Mouse (Mus musculus): ENCODE data around the gene Tada3.

The Tada3 gene

DNA sequence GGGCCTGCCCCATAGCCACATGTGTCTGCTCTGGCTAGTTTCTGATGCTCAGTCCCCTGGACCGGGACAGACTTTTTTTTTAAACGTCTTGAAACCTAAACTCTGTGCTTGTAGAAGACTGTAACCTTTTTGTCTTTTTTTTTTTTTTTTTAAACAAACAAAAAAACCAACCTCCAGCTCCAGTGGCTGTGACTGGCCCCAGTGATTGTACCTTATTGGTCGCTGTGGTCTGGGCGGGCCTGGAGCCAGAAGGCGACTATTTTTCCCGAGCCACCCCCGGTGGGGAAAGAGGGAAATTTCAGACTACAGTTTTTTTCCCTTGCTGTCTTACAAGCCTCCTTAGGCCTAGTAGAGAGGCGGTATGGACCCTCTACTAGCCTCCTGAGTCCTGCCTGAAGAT, 11.3 kb upstream of the Tada3 start, which contains the start of gene Ttll3:
Gene Ttll3 (plus strand): TSS at position 301 of the 400 bp plus-strand sequence.
- DNase-seq (ENCODE audit: low read depth, low spot score) = no peak

DNA sequence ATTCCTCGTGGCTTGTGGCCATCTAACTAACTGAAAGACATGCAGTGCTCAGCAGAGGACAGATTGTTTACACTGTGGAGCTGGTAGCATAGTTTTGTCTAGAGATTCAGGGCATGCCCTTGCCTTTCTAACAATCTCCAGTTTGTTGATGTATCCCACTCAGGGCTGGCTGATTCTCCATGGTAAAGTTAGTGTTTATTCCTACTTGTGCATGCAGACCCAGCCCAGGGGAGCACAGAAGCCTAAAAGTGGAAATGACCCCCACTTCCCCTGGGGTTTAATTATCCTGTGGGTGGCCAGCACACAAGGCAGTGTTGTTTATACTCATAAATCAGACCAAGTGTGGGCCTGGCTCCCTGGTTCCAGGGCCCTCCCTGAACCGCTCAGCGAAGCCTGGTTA, 8.3 kb upstream of the Tada3 start:
- DNase-seq (ENCODE audit: low read depth, low spot score) = no peak

DNA sequence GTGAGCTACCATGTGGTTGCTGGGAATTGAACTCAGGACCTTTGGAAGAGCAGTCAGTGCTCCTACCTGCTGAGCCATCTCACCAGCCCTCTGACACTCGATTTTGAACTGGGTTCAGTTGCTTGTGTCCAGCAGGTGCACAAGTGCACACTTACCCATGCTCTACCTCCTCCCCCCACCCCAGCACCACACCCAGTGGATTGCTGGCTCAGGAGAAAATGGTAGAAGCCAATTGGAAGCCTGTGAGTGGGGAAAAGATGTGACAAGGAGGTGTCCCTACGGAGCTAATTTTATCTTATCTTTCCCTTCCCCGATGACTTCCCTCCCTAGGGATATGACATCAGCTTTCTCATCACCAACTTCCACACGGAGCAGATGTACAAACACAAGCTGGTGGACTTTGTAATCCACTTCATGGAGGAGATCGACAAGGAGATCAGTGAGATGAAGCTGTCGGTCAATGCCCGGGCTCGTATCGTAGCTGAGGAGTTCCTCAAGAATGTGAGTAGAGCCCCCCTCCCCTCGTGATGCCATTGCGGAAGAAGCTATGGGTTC, 7.6 kb upstream of the Tada3 start:
- no peak for DNase-seq (ENCODE audit: low read depth, low spot score)

DNA sequence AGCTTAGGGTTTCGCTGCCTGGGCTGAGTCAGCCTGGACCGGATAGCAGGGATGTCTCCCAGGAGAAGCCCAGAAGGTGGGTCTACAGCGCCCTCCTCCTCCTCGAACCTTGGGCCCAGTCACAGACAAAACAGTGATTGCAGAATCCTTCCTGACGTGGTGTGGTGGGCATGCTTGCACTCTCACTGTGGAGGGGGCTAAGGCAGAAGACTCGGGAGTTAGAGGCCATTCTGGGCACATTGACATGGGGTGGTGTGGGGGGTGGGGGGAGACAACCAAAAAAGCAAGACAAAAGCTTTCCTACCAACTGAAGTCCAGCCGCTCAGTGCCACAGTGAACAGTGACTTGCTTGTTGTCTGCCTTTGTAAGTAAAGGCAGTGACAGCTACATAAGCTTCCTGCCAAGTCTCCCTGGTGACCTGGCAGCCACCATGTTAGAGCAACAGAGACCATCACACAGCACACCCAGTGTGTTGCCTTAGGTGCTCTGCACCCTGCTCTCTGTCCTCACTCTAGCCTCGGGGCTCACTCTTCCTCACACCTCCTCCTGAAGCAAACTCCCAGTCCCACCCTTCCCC, 6.8 kb upstream of the Tada3 start:
- DNase-seq (ENCODE audit: low read depth, low spot score) = no peak

DNA sequence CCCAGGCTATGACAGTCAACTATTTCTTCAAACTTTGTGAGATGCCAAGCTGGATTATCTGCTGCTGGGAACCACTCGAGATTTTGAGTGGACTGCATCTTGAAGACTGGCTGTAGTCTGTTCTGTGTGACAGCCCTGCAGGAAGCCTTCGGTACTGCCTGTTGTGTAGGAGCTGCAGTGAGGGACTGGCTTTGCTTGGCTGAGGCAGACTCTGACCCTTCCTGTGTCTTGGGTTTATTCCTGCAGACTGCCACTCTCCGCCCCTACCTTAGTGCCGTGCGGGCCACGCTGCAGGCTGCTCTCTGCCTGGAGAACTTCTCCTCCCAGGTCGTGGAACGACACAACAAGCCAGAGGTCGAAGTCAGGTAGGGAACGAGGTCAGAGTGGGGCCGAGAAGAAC, 2.8 kb upstream of the Tada3 start:
- DNase-seq (ENCODE audit: low read depth, low spot score) = peak; percentile 58

DNA sequence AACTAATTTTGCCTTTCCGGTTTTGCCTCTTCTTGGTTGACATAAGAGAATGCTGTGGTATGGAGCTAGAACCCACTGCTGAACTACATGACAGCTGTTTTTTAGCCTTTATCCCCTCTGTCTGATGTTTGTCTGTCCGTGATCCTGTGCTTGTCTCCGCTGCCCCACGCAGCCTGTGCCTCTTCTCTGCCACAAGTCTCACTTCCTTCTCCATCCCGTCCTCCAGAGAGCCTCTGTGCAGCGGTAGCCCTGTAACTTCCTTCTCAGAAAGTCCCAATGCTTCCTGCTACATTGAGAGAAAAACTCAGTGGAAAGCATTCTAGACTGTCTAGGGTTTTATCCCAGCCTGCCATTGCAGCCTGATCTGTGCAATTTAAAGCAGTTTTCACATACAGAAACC, 1.6 kb upstream of the Tada3 start:
- DNase-seq (ENCODE audit: low read depth, low spot score) = no peak

DNA sequence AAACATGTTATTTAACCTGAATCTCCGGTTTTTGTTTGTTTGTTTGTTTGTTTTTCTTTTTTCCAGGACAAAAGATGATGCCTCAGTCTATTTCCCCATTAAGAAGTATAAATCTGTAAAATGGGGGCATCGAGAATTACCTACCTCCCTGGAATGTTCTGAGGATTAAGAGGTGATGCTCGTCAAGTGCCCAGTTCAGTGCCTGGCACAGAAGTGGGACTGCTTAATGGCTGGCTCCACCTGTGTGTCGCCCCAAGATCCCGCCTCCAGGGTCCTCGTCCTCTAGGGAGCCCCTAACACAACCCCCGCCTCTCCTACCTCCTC, 549 bp downstream of the Tada3 start:
- DNase-seq (ENCODE audit: low read depth, low spot score) = no peak

DNA sequence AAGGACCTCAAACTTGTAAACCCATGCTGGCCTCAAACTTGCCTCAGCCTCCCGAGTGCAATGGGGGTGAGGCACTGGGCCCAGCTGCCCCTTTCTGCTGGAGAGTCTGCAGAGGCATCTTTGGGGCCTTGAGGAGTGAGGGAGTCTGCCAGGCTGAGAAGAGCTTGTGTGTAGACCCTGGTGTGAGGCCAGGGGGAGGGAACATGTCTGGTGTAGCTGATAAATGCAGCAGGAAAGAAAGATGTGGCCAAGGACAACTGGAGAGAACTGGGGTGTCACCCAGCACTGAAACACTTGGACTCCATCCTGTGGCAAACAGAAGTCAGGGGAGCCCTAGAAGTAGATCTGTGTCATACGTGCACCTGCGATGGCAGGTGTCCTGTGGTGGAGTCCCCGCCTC, 4.2 kb downstream of the Tada3 start:
- no peak for DNase-seq (ENCODE audit: low read depth, low spot score)

DNA sequence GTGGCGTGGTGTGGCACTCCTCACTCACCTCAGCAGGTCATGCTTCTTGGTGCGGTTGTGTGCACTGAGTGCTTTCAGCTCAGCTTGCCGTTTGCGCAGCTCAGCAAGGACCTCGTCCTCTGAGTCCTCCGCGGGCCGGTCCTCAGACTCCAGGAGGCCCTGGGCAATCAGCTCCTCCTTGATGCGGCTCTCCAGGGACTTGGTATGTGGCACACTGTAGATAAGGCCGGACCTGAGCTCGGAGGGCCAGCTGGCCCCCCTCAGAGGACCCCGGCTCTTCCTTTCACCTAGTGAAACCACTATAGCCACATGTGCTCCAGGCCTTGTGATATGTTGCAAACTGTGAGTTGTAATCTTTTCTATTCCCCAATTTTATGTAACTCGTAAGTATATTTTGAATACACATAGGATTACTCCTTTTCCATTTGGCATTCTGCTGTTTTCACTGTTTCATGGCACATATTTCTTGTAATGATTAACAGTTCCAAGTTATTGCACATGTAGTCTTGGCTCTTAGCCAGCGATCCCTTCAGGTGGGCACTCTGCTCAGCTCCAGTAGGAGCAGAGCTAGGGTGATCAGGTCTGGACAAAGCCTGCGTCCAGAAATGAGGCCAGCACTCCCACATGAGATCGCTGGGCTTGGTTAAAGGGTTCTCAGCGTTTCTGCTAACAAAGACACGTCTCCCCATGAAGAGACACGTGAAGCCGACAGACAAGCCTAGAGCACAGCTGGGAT, 7.3 kb downstream of the Tada3 start:
- DNase-seq (ENCODE audit: low read depth, low spot score) = no peak

DNA sequence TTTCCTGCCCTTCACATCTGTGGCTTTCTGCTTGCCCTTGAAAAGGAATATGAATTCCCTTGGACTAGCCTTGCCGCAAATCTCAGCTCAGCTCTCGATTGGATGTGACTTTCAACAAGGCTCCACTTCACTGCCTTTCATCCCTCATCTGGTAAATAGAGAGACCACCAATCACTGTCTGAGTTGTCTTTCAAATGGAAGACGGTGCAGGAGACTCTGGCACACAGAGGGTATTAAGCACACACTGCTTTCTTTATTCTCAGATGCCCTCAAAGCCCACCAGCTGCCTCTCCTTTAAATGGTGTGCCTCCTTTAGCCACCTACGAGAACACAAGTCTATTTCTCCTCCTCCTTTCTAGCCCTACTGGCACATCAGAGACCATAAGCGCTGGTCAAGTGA, 9.1 kb downstream of the Tada3 start:
- DNase-seq (ENCODE audit: low read depth, low spot score) = no peak

DNA sequence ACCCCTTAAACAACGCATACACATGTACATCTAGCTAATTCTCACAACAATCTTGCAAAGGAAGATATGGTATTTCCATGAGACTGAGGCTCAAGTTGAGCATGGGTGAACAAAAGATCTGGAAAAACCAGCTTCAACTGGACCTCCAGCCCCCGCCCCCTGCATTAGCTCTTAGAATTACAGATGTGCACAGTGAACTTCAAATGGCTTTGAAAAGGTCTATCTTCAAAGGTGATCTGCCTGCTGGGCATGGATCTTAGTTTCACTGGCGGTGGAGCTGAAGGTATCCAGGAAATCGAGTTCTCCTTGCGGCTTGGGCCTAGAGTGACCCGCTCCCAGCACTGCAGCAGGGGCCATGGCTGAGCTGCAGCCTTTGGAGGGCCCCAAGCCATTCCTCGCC, 9.6 kb downstream of the Tada3 start:
- DNase-seq (ENCODE audit: low read depth, low spot score) = peak; percentile 90

DNA sequence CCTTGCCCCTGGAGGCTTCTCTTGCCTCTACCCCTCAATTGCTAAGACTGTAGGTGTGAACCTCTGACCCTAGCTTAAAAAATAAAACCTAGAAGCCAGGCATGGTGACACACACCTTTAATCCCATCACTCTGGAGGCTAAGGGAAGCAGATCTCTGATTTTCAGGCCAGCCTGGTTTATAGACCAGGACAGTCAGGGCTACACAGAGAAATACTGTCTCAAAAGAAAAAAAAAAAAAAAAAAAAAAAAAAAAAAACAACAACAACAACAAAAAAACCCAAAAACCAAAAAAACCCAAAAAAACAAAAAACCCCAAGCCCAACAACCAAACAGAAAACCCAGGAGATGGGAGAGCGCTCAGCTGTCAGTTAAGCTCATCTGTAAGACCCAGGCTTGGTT, 10.1 kb downstream of the Tada3 start:
- DNase-seq (ENCODE audit: low read depth, low spot score) = no peak

DNA sequence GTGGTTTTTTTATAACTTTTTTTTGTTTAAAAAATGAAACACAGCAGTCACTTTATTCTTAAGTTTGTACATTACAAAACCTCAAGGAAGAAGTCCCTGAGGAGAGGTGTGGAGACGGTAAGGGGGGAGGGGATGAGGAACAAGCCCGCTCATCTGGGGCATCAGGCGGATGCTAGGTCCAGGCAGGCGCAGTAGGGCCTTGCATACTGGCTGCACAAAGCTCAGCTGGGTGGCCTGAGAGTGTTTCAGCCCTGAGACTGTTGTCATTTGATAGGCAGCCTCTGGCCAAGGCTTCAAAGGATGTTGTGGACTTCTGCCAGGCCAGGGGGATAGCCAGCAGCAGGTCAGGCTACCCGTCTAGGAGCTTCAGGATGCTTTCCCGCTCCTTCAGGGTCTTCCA, 11.0 kb downstream of the Tada3 start:
- peak; percentile 65 for DNase-seq (ENCODE audit: low read depth, low spot score)

DNA sequence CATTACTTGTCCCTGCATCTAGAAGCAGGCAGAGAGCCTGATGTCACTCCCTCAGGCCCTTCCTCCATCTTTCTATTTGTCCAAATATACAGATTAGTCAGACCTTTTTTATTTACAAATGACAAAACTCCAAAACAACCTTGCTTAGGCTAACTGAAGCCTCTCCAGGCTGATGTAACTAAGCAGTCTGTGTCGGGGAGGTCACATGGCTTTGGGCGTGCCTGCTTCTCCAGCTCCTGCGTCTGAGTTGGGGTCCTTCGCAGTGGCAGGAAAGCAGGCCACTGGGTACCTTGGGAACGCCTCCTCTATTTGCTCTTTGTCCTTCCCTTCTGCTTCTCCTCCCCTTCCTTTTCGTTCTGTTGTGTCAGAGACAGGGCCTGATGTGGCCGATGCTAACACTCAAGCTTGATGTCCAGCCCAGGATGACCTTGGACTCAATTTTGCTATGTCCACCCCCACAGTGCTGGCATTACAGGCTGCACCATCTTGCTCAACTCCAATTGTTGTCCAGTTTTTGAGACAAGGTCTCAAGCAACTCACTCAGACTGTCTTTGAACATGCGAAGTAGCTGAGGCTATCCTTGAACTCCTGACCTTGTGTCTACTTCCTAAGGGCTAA, 13.1 kb downstream of the Tada3 start:
- peak; percentile 71 for DNase-seq (ENCODE audit: low read depth, low spot score)

DNA sequence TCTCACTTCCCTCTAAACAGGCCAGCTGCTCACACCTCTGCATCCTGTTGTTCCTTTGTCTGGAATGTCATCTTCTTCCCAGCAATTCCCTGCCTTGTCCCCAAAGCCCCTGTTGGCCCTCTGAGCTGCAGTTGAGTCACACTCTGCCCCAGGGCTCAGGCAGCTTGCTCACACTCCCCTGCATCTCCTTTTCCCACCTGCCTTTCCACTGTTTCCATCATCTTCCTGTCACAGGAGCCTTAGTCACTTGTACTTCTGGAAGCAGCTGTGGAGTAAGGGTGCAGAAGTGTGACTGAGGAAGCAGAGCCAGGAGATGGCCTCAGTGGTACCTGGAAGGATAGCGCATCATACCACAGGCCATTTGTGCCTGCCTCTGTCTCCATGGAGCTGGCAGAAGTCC, 15.4 kb downstream of the Tada3 start:
- DNase-seq (ENCODE audit: low read depth, low spot score) = no peak

DNA sequence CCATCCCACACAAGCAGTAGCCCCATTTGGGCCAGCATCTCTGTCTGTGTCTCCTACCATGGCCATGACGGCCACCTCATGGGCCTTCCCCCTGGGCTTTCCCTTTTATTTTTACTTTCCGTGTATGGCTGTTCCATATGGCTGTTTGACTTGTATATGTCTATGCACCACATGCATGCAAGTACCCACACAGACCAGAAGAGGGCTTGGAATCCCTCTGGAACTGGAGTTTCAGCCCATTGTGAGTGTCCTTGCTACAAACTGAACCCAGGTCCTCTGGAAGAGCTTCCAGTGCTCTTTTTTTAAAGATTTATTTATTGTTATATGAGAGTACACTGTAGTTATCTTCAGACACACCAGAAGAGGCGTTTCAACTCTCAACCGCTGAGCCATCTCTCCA, 16.2 kb downstream of the Tada3 start:
- peak; percentile 75 for DNase-seq (ENCODE audit: low read depth, low spot score)

DNA sequence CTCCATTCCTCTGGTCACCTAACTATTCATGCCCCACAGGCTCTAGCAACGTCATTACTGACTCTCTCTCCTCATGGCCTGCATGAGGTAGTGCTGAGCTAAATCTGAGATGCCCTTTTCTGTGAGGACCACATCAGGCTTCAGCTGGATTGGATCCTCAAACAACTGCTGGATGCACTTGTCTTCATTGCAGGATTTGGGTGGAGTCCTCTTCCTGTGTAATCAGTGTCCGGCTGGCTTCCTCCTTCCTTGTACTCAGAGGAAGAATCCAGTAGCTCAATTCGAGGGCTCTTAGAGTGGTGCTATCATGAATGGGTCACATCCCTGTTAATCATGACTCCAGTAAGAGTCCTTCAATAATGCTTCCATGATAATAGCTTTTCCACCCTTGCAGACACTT, 24.0 kb downstream of the Tada3 start:
- DNase-seq (ENCODE audit: low read depth, low spot score) = no peak

DNA sequence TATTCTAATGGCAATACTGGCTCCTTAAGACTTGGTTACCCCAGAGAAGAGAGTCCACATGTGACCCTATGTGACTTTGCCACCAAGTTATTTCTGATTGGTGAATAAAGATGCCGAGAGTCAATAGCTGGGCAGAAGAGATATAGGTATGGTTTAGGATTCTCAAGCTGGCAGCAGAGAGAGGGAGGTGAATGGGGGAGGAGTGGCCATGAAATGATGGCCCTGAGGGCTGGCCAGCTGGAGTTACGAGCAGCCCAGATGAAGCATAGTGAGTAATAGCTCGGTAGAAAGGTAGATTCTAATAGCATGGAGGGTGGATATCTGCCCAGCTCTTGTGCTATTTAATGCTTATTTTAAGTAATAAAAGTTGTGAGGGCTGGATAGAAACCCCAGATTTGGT, 24.9 kb downstream of the Tada3 start:
- no peak for DNase-seq (ENCODE audit: low read depth, low spot score)

DNA sequence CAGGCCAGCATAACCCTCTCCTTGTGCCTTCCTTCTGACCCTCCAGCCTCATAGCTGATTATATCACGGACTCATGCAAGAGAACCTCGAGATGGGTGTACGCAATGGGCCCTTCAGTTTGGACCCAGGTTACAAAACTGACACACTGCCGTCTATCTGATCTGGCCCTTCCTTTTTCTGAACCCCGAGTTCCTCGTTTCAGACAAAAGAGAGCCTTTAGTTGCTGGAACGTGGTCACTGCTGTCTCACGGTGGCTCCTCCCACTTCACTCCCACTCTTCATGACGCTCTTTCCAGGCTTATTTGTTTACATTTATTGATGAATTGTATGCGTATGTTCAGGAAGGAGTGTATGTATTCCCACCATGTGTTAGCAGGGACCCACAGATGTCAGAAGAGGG, 26.0 kb downstream of the Tada3 start:
- no peak for DNase-seq (ENCODE audit: low read depth, low spot score)

DNA sequence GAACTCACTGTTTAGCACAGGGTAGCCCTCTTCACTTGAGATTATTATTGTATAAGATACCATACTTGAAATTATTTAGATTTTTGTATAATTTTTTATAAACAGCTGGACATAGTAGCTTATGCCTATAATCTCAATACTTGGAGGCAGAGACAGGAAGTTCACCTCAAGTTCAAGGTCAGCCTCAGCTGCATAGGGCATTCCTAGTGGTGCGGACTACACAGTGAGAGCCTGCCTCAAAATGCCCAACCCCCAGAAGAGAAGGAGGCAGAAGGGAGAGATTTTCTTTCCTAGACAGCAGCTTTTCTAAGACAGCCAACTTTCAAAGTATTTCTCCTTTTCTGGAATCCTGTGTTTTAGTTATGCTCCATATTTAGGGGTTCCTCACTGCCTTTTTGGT, 26.5 kb downstream of the Tada3 start:
- DNase-seq (ENCODE audit: low read depth, low spot score) = peak; percentile 77

DNA sequence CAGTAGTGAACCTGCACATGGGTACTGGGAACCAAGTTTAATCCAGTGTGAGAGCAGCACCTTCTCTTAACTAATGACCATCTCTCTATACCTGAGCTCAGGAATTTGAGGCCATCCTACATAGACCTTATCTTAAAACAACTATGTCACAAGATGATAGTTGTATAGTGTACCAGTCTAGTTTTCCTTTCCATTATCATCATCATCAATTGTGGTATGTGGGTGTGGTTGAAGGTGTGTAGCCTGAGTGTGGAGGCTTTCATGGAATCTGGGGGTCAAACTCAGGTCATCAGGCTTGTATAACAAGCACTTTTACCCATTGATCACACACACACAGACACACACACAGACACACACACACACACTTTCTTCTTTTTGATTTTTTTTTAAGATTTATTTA, 27.1 kb downstream of the Tada3 start:
- peak; percentile 83 for DNase-seq (ENCODE audit: low read depth, low spot score)

DNA sequence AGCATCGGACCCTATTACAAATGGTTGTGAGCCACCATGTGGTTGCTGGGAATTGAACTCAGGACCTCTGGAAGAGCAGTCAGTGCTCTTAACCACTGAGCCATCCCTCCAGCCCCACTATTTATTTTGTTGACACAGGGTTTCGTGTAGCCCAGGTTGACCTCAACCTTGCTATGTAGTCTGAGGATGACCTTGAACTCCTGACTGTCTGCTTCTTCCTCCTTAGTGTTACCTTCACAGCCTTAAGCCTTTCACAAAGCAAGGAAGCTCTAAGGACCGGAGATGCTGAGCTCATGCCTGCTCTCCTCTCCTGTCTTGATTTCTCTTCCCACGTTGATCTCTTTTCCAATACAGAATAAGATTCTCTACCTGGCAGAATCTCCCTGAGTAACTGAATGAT, 30.8 kb downstream of the Tada3 start:
- DNase-seq (ENCODE audit: low read depth, low spot score) = peak; percentile 55

DNA sequence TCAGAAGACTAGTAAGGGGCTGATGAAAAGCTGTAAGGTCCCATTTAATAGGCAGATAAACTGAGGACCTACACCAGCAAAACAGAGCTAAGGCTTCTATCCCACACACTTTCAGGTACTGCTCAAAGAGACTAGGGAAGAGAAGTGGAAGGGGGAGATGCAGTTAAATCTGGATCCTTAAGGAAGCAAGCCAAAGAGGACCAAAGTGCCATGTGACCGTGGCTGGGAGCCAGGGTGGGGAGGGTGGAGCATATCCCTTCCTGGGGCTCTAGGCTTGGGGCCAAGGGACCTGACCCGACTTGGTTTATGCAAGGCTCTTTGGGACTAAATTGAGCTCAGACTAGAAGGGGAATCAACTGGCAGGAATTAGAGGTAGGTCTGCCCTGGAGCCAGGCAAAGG, 33.4 kb downstream of the Tada3 start:
- no peak for DNase-seq (ENCODE audit: low read depth, low spot score)

Data from ES-CJ7 (cell line).